Mouse (Mus musculus) layer of hippocampus, postnatal 36 days (tissue): ENCODE results near the gene Rnf214. TPM values are rescaled to one million over a fixed set of nuclear protein-coding genes. Genes with fewer than 3 reads are reported as not detected.

Source experiments
- microRNA-seq, 2 experiments: library from miRNA; unstranded; fragments of <30 nt; microRNA quantifications; one replicate each; pipeline ENCODE4 v1.2.0; 2021
- total RNA-seq, 2 experiments: library from RNA; stranded (reverse); gene quantifications; 2 replicates each; pipeline ENCODE4 v1.2.3; 2021

Gene Rnf214
- total RNA-seq, 2 experiments from 2014 or later, result 68.2 to 76.1 TPM

Small RNAs within 50 kb of the gene (microRNA-seq; reads per million reads assigned to microRNA genes)
- gene Mir7087, result 0 to 0.85 reads per million in 2 experiments

Other genes starting within 250 kb of the Rnf214 start
- gene Cep164, start 78.2 kb downstream of the Rnf214 start, total RNA-seq, result 10 to 100 TPM; 11.0 to 12.9 TPM
- gene Bace1, start 68.3 kb downstream of the Rnf214 start, total RNA-seq, result 10 to 100 TPM; 80.6 to 82.3 TPM
- 10 to 100 TPM; 23.3 to 25.3 TPM for gene Pcsk7, start 414 bp downstream of the Rnf214 start, total RNA-seq
- gene Tagln, start 29.1 kb upstream of the Rnf214 start, total RNA-seq, result 1 to 10 TPM; 7.8 to 9.3 TPM
- 10 to 100 TPM; 77.5 to 82.1 TPM for gene Sidt2, start 48.3 kb upstream of the Rnf214 start, total RNA-seq
- 100 to 1,000 TPM; 227 to 234 TPM for gene Pafah1b2, start 105.8 kb upstream of the Rnf214 start, total RNA-seq
- gene Sik3, start 105.9 kb upstream of the Rnf214 start, total RNA-seq, result 100 to 1,000 TPM; 129 to 141 TPM